Mouse (Mus musculus) mesoderm, embryonic 11.5 days (tissue): ENCODE data around the gene Park7.

Source experiments
- DNase-seq: peaks from one replicate; pipeline ENCODE4 v3.0.0-alpha.2; 2012; ENCODE audit warnings: low read depth, low spot score

Park7 gene

GRCm38 (mm10) chr4:150849964-150850363 lies 64.3 kb downstream of the Park7 start:
- DNase-seq = no peak
